Mouse (Mus musculus) stomach, embryonic 15.5 days (tissue): ENCODE results near the gene Gabpb1. TPM values are rescaled to one million over a fixed set of nuclear protein-coding genes. Genes with fewer than 3 reads are reported as not detected.

Source experiments
- ATAC-seq: fragments of 200-750 bp; cut with Nextera tagmentation; 2 replicates; pipeline ENCODE4 v1.8.0; 2017; ENCODE audit warnings: low read depth, moderate number of reproducible peaks, moderate TSS enrichment; ENCODE audit not compliant: insufficient read depth, low FRiP score
- H3K27ac ChIP-seq: fragments of 300-500 bp; sonication (generic); 2 replicates; pipeline ENCODE4 v1.5.1; 2015; ENCODE audit warnings: mild to moderate bottlenecking, inconsistent platforms
- H3K27me3 ChIP-seq: fragments of 300-500 bp; sonication (generic); replicated peaks from 2 replicates; pipeline ENCODE4 v1.6.1; 2015; ENCODE audit warnings: inconsistent platforms
- H3K36me3 ChIP-seq: fragments of 300-500 bp; sonication (generic); 2 replicates; pipeline ENCODE4 v1.6.1; 2015; ENCODE audit warnings: inconsistent platforms
- H3K4me1 ChIP-seq: fragments of 300-500 bp; sonication (generic); 2 replicates; pipeline ENCODE4 v1.6.1; 2015; ENCODE audit warnings: inconsistent platforms
- H3K4me2 ChIP-seq: fragments of 300-500 bp; sonication (generic); 2 replicates; pipeline ENCODE4 v1.6.1; 2015; ENCODE audit warnings: mild to moderate bottlenecking, inconsistent platforms
- H3K4me3 ChIP-seq: fragments of 300-500 bp; sonication (generic); replicated peaks from 2 replicates; pipeline ENCODE4 v1.5.1; 2015; ENCODE audit warnings: inconsistent platforms
- H3K9ac ChIP-seq: fragments of 300-500 bp; sonication (generic); 2 replicates; pipeline ENCODE4 v1.6.1; 2015; ENCODE audit warnings: inconsistent platforms
- H3K9me3 ChIP-seq: fragments of 300-500 bp; sonication (generic); 2 replicates; pipeline ENCODE4 v1.6.1; 2016; ENCODE audit warnings: inconsistent platforms
- WGBS: fragments of 180-500 bp; shearing (Covaris S2); methylation state at CpG from one replicate; pipeline ENCODE4 v1.1.7; 2015; 5-methylcytosine and 5-hydroxymethylcytosine counted together
- polyA plus RNA-seq: library from polyadenylated mRNA; unstranded; fragments of >200 nt; fragmentation: Nextera tagmentation; extraction: Ambion mirVana; gene quantifications from 2 replicates; pipeline ENCODE4 v1.2.1, GENCODE M21; 2015

Gabpb1 gene
- polyA plus RNA-seq, result 39.9 and 41.1 TPM in 2 replicates

DNA sequence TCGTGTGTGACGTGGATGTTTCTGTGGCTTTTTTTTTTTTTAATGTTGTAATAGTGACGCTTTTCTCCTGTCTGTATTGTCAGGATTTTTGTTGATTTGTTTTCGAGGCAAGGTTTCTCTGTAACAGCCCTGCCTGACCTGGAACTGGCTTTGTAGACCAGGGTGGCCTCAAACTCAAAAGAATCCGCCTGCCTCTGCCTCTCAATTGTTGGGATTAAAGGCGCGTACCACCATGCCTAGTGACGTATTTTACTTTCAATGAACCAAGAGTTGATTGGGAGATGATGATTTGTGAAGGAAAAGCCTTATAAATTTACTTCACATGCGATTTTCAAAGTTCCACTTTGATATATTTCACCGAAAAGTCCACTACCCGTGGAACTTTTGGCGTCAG, at the start of gene Gabpb1:
Gabpb1 (minus strand) TSS at position 216 of the 394 bp plus-strand sequence.
- peak within 1 kb of the TSS; percentile 100 for H3K27ac ChIP-seq
- 21% methylated on average over 12 of the region's 12 CpGs for WGBS
- peak within 1 kb of the TSS; percentile 61 for H3K4me2 ChIP-seq
- peak within 1 kb of the TSS; percentile 93 for H3K4me3 ChIP-seq
- peak within 1 kb of the TSS; percentile 95 for H3K9ac ChIP-seq
- H3K36me3 ChIP-seq, result no peaks in the 10 kb centered on the region
- no peak for ATAC-seq
- H3K9me3 ChIP-seq, result no peaks in the 10 kb centered on the region
- peaks cover 9% of the 10 kb centered on the region; the same call in 1 of the 2 replicates for H3K4me1 ChIP-seq
- H3K27me3 ChIP-seq, result no peaks in the 10 kb centered on the region

DNA sequence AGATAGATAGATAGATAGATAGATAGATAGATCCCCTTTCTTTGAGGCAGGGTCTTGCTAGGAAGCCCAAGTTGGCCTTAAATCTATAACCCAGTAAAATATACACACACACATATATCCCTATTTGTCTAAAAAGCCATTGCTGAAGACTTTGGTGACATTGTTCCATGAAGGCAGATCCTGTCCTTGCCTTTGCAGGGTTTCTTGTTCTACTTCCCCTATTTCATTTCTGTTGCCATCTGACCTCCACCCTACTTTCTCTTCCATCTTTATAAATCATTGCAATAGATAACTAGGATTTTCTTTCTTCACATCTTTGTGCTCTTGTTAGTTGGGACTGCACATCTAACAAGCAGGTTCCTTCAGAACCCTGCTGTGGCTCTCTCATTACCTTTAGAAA, 36.8 kb upstream of the Gabpb1 start:
- ATAC-seq, result no peak
- peaks cover 5% of the 10 kb centered on the region; the same call in 1 of the 2 replicates for H3K4me1 ChIP-seq
- H3K36me3 ChIP-seq, result no peaks in the 10 kb centered on the region
- no peak overlapping the region for H3K4me2 ChIP-seq
- no peaks in the 10 kb centered on the region for H3K9me3 ChIP-seq
- no peak overlapping the region for H3K4me3 ChIP-seq
- H3K27ac ChIP-seq, result no peak overlapping the region
- H3K27me3 ChIP-seq, result no peaks in the 10 kb centered on the region
- no peak overlapping the region for H3K9ac ChIP-seq

GRCm38 (mm10) chr2:126712526-126712925, 36.4 kb upstream of the Gabpb1 start:
- no peak for ATAC-seq
- Histone ChIP-seq H3K36me3 (no peaks in the 10 kb centered on the region), H3K27ac (no peak overlapping the region), H3K9ac (no peak overlapping the region), H3K27me3 (no peaks in the 10 kb centered on the region), H3K9me3 (no peaks in the 10 kb centered on the region), H3K4me2 (no peak overlapping the region), H3K4me1 (peaks cover 7% of the 10 kb centered on the region; the same call in 1 of the 2 replicates), H3K4me3 (no peak overlapping the region)
- 97% methylated on average over 5 of the region's 5 CpGs for WGBS

GRCm38 (mm10) chr2:126708361-126708760, 32.2 kb upstream of the Gabpb1 start:
- Histone ChIP-seq H3K4me1 (peaks cover 7% of the 10 kb centered on the region; the same call in 1 of the 2 replicates), H3K27ac (no peak overlapping the region), H3K36me3 (no peaks in the 10 kb centered on the region), H3K9me3 (no peaks in the 10 kb centered on the region), H3K4me2 (peak overlapping the region; percentile 73), H3K4me3 (peak overlapping the region; percentile 81; the same call in 1 of the 2 replicates), H3K9ac (no peak overlapping the region), H3K27me3 (no peaks in the 10 kb centered on the region)
- no peak for ATAC-seq
- WGBS, result 77% methylated on average over 4 of the region's 4 CpGs

DNA sequence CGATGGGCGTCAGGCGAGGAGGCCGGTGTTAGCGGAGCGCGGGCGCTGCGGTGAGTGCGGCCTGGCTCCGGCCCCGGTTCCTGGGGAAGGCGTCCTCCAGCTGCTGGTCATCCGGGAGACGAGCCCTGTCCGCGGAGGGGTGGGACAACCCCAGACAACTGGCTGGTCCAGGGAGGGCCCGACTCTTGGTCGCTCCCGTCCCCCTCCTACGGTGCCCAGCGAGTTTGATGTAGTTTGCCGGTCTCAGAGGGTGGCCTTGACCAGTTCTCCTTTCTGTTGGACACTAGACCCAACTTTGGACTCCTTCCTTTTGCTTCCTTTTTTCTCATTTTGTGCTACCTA, 31.3 kb upstream of the Gabpb1 start:
- under 1% methylated on average over 23 of the region's 23 CpGs for WGBS
- no peaks in the 10 kb centered on the region for H3K27me3 ChIP-seq
- peak overlapping the region; percentile 78 for H3K27ac ChIP-seq
- H3K4me2 ChIP-seq, result peak overlapping the region; percentile 73
- no peaks in the 10 kb centered on the region for H3K36me3 ChIP-seq
- peak overlapping the region; percentile 72 for H3K9ac ChIP-seq
- ATAC-seq, result peak; percentile 79; the same call in 1 of the 2 replicates
- peak overlapping the region; percentile 81 for H3K4me3 ChIP-seq
- no peaks in the 10 kb centered on the region for H3K9me3 ChIP-seq
- peaks cover 7% of the 10 kb centered on the region; the same call in 1 of the 2 replicates for H3K4me1 ChIP-seq

- no peaks in the 10 kb centered on the region for H3K9me3 ChIP-seq
- peak within 1 kb of the TSS; percentile 78 for H3K27ac ChIP-seq
- H3K4me3 ChIP-seq, result peak within 1 kb of the TSS; percentile 81
- peaks cover 7% of the 10 kb centered on the region; the same call in 1 of the 2 replicates for H3K4me1 ChIP-seq
- peak; percentile 100 for ATAC-seq
- peak within 1 kb of the TSS; percentile 73 for H3K4me2 ChIP-seq
- H3K9ac ChIP-seq, result peak within 1 kb of the TSS; percentile 72
- no peaks in the 10 kb centered on the region for H3K27me3 ChIP-seq
- no peaks in the 10 kb centered on the region for H3K36me3 ChIP-seq
- 3% methylated on average over 47 of the region's 47 CpGs for WGBS
These were observed 30.8 kb upstream of the Gabpb1 start, which contains the start of gene Usp8 for GRCm38 (mm10) chr2:126706759-126707437. TSS of gene Usp8 (plus strand) at chr2:126707328.

GRCm38 (mm10) chr2:126695285-126695684, 19.1 kb upstream of the Gabpb1 start:
- Histone ChIP-seq H3K4me1 (no peaks in the 10 kb centered on the region), H3K4me3 (no peak overlapping the region), H3K27me3 (no peaks in the 10 kb centered on the region), H3K27ac (no peak overlapping the region), H3K9ac (no peak overlapping the region), H3K9me3 (no peaks in the 10 kb centered on the region), H3K4me2 (no peak overlapping the region), H3K36me3 (no peaks in the 10 kb centered on the region)
- WGBS, result 77% methylated on average over 6 of the region's 6 CpGs
- ATAC-seq, result no peak

GRCm38 (mm10) chr2:126691290-126691689, 15.2 kb upstream of the Gabpb1 start:
- no peaks in the 10 kb centered on the region for H3K36me3 ChIP-seq
- H3K4me3 ChIP-seq, result no peak overlapping the region
- H3K9me3 ChIP-seq, result no peaks in the 10 kb centered on the region
- no peak overlapping the region for H3K27ac ChIP-seq
- ATAC-seq, result no peak
- H3K9ac ChIP-seq, result no peak overlapping the region
- 78% methylated on average over 3 of the region's 3 CpGs for WGBS
- H3K4me2 ChIP-seq, result no peak overlapping the region
- no peaks in the 10 kb centered on the region for H3K27me3 ChIP-seq
- H3K4me1 ChIP-seq, result no peaks in the 10 kb centered on the region

DNA sequence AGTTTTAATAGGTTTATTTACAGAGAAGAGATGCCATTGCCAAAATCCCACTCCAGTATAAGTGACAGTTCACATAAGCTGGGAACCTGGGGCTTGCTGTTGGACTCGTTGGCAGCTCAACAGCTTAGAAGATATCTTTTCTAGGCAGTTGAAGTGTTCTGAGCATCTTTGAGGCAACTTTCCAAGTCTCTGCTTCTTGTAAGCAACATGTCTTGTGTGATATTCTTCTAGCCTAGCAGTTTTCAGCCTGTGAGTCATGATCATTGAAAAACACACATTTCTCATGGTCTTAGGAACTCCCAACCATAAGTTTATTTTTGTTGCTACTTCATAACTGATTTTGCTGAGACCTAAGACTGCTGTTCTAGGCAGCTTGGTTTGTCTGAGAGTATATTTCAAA, 6.8 kb upstream of the Gabpb1 start:
- Histone ChIP-seq H3K4me2 (no peak overlapping the region), H3K27ac (no peak overlapping the region), H3K9ac (no peak overlapping the region), H3K4me1 (0 out of 2 replicates have a peak, but pooled peaks cover 2% of the 10 kb centered on the region), H3K27me3 (no peaks in the 10 kb centered on the region), H3K4me3 (no peak overlapping the region), H3K36me3 (peaks cover 10% of the 10 kb centered on the region; the same call in 1 of the 2 replicates), H3K9me3 (no peaks in the 10 kb centered on the region)
- 79% methylated on average over 1 of the region's 1 CpGs for WGBS
- ATAC-seq, result no peak

- Histone ChIP-seq H3K4me2 (no peak overlapping the region), H3K9me3 (no peaks in the 10 kb centered on the region), H3K9ac (no peak overlapping the region), H3K27me3 (no peaks in the 10 kb centered on the region), H3K4me1 (0 out of 2 replicates have a peak, but pooled peaks cover 2% of the 10 kb centered on the region), H3K4me3 (no peak overlapping the region), H3K36me3 (peaks cover 10% of the 10 kb centered on the region; the same call in 1 of the 2 replicates), H3K27ac (peak overlapping the region; percentile 28; the same call in 1 of the 2 replicates)
- WGBS, result 53% methylated on average over 2 of the region's 2 CpGs
- no peak for ATAC-seq
These were observed 6.2 kb upstream of the Gabpb1 start for GRCm38 (mm10) chr2:126682333-126682732.

- H3K36me3 ChIP-seq, result no peaks in the 10 kb centered on the region
- H3K4me3 ChIP-seq, result no peak overlapping the region
- H3K4me1 ChIP-seq, result peaks cover 6% of the 10 kb centered on the region; the same call in 1 of the 2 replicates
- no peak overlapping the region for H3K9ac ChIP-seq
- no peaks in the 10 kb centered on the region for H3K9me3 ChIP-seq
- no peak overlapping the region for H3K4me2 ChIP-seq
- H3K27me3 ChIP-seq, result no peaks in the 10 kb centered on the region
- no peak for ATAC-seq
- no peak overlapping the region for H3K27ac ChIP-seq
- WGBS, result 87% methylated on average over 1 of the region's 1 CpGs
These were observed 1.2 kb upstream of the Gabpb1 start for GRCm38 (mm10) chr2:126677366-126677765.
